Mouse (Mus musculus) lung, embryonic 14.5 days (tissue): ENCODE measurements around the gene Mrpl35. TPM values are rescaled to one million over a fixed set of nuclear protein-coding genes. Genes with fewer than 3 reads are reported as not detected.
A peak's percentile ranks its signal among the peaks of the same experiment; 100 is the strongest.

ENCODE experiments used
- ATAC-seq: fragments of 200-750 bp; cut with Nextera tagmentation; 2 replicates; pipeline ENCODE4 v1.8.0; 2017; ENCODE audit warnings: mild to moderate bottlenecking, moderate TSS enrichment, moderate library complexity; ENCODE audit not compliant: insufficient read depth
- DNase-seq: peaks from one replicate; pipeline ENCODE4 v3.0.0-alpha.2; 2015
- H3K27ac ChIP-seq: fragments of 300-500 bp; sonication (generic); 2 replicates; pipeline ENCODE4 v1.5.1; 2014; ENCODE audit warnings: low read depth, mild to moderate bottlenecking, moderate library complexity
- H3K27me3 ChIP-seq: fragments of 300-500 bp; sonication (generic); 2 replicates; pipeline ENCODE4 v1.6.1; 2014; ENCODE audit warnings: low read length, control low read depth; ENCODE audit not compliant: insufficient read depth
- H3K36me3 ChIP-seq: fragments of 300-500 bp; sonication (generic); 2 replicates; pipeline ENCODE4 v1.6.1; 2014; ENCODE audit warnings: control low read depth; ENCODE audit not compliant: insufficient read depth
- H3K4me1 ChIP-seq: fragments of 300-500 bp; sonication (generic); 2 replicates; pipeline ENCODE4 v1.6.1; 2014; ENCODE audit warnings: antibody characterized with exemption, control low read depth; ENCODE audit not compliant: insufficient read depth
- H3K4me2 ChIP-seq: fragments of 300-500 bp; sonication (generic); 2 replicates; pipeline ENCODE4 v1.6.1; 2014; ENCODE audit warnings: mild to moderate bottlenecking
- H3K4me3 ChIP-seq: fragments of 300-500 bp; sonication (generic); 2 replicates; pipeline ENCODE4 v1.5.1; 2014; ENCODE audit warnings: low read depth, low read length
- H3K9ac ChIP-seq: fragments of 300-500 bp; sonication (generic); 2 replicates; pipeline ENCODE4 v1.6.1; 2014
- H3K9me3 ChIP-seq: fragments of 300-500 bp; sonication (generic); 2 replicates; pipeline ENCODE4 v1.6.1; 2016; ENCODE audit warnings: low read depth, low read length, control low read depth
- CTCF ChIP-seq: IDR thresholded peaks from 2 replicates; pipeline ENCODE4 v1.5.1; 2016; ENCODE audit warnings: antibody characterized with exemption, low read depth
- WGBS: fragments of 180-500 bp; shearing (Covaris S2); extraction: QIAGEN DNeasy Blood & Tissue Kit; methylation state at CpG from one replicate; pipeline ENCODE4 v1.1.7; 2014; 5-methylcytosine and 5-hydroxymethylcytosine counted together
- polyA plus RNA-seq: library from polyadenylated mRNA; unstranded; fragments of >200 nt; fragmentation: Nextera tagmentation; extraction: Ambion mirVana; gene quantifications from 2 replicates; pipeline ENCODE4 v1.2.1, GENCODE M21; 2014

The Mrpl35 gene
- polyA plus RNA-seq, 1 experiment from 2014 or later, result 66.7 TPM

- no peaks in the 10 kb centered on the region for H3K27me3 ChIP-seq
- no peak overlapping the region for H3K27ac ChIP-seq
- WGBS, result 49% methylated on average over 7 of the region's 7 CpGs
- no peaks in the 10 kb centered on the region for H3K9me3 ChIP-seq
- no peak for TF ChIP-seq CTCF
- ATAC-seq (no peak), DNase-seq (no peak)
- no peaks in the 10 kb centered on the region for H3K4me1 ChIP-seq
- H3K9ac ChIP-seq, result no peak overlapping the region
- H3K36me3 ChIP-seq, result no peaks in the 10 kb centered on the region
- no peak overlapping the region for H3K4me2 ChIP-seq
- H3K4me3 ChIP-seq, result no peak overlapping the region
Measured at GRCm38 (mm10) chr6:71801011-71801713, 25.6 kb downstream of the Mrpl35 start.

GRCm38 (mm10) chr6:71799391-71799790 is 27.4 kb downstream of the Mrpl35 start:
- Histone ChIP-seq H3K4me2 (no peak overlapping the region), H3K9ac (no peak overlapping the region), H3K4me1 (no peaks in the 10 kb centered on the region), H3K27ac (no peak overlapping the region), H3K36me3 (no peaks in the 10 kb centered on the region), H3K4me3 (no peak overlapping the region), H3K27me3 (no peaks in the 10 kb centered on the region), H3K9me3 (no peaks in the 10 kb centered on the region)
- ATAC-seq (no peak), DNase-seq (no peak)
- TF ChIP-seq CTCF, result no peak
- WGBS, result 68% methylated on average over 3 of the region's 3 CpGs

- no peaks in the 10 kb centered on the region for H3K9me3 ChIP-seq
- H3K4me3 ChIP-seq, result no peak overlapping the region
- H3K27me3 ChIP-seq, result no peaks in the 10 kb centered on the region
- no peak for ATAC-seq
- no peaks in the 10 kb centered on the region for H3K36me3 ChIP-seq
- no peak for TF ChIP-seq CTCF
- no peak overlapping the region for H3K27ac ChIP-seq
- H3K4me2 ChIP-seq, result no peak overlapping the region
- H3K9ac ChIP-seq, result no peak overlapping the region
- H3K4me1 ChIP-seq, result no peaks in the 10 kb centered on the region
- 70% methylated on average over 6 of the region's 6 CpGs for WGBS
- DNase-seq, result no peak
Measured at GRCm38 (mm10) chr6:71791771-71792170, 35.0 kb downstream of the Mrpl35 start.

- Histone ChIP-seq H3K9me3 (no peaks in the 10 kb centered on the region), H3K27me3 (no peaks in the 10 kb centered on the region), H3K36me3 (no peaks in the 10 kb centered on the region), H3K4me1 (no peaks in the 10 kb centered on the region), H3K4me2 (no peak overlapping the region), H3K4me3 (no peak overlapping the region), H3K27ac (no peak overlapping the region), H3K9ac (no peak overlapping the region)
- no peak for DNase-seq
- TF ChIP-seq CTCF, result no peak
- no peak for ATAC-seq
- WGBS, result 51% methylated on average over 9 of the region's 9 CpGs
Measured at GRCm38 (mm10) chr6:71788348-71788747, 38.4 kb downstream of the Mrpl35 start.

GRCm38 (mm10) chr6:71783165-71783564 is 43.6 kb downstream of the Mrpl35 start:
- TF ChIP-seq CTCF, result no peak
- Histone ChIP-seq H3K4me3 (no peak overlapping the region), H3K27me3 (no peaks in the 10 kb centered on the region), H3K4me2 (no peak overlapping the region), H3K36me3 (no peaks in the 10 kb centered on the region), H3K4me1 (no peaks in the 10 kb centered on the region), H3K27ac (no peak overlapping the region), H3K9ac (no peak overlapping the region), H3K9me3 (no peaks in the 10 kb centered on the region)
- WGBS, result 83% methylated on average over 5 of the region's 5 CpGs
- DNase-seq, result no peak
- no peak for ATAC-seq

GRCm38 (mm10) chr6:71780431-71780830 is 46.3 kb downstream of the Mrpl35 start:
- no peaks in the 10 kb centered on the region for H3K4me1 ChIP-seq
- H3K9ac ChIP-seq, result no peak overlapping the region
- 74% methylated on average over 7 of the region's 7 CpGs for WGBS
- DNase-seq (peak; percentile 28), ATAC-seq (no peak)
- H3K4me2 ChIP-seq, result no peak overlapping the region
- H3K27me3 ChIP-seq, result no peaks in the 10 kb centered on the region
- H3K4me3 ChIP-seq, result no peak overlapping the region
- H3K9me3 ChIP-seq, result no peaks in the 10 kb centered on the region
- H3K36me3 ChIP-seq, result no peaks in the 10 kb centered on the region
- no peak for TF ChIP-seq CTCF
- no peak overlapping the region for H3K27ac ChIP-seq

GRCm38 (mm10) chr6:71779831-71780230 is 46.9 kb downstream of the Mrpl35 start:
- 73% methylated on average over 2 of the region's 2 CpGs for WGBS
- TF ChIP-seq CTCF, result no peak
- no peak overlapping the region for H3K4me2 ChIP-seq
- H3K27ac ChIP-seq, result no peak overlapping the region
- no peak for ATAC-seq
- no peak overlapping the region for H3K4me3 ChIP-seq
- H3K36me3 ChIP-seq, result no peaks in the 10 kb centered on the region
- H3K9ac ChIP-seq, result no peak overlapping the region
- H3K9me3 ChIP-seq, result no peaks in the 10 kb centered on the region
- DNase-seq, result no peak
- no peaks in the 10 kb centered on the region for H3K4me1 ChIP-seq
- H3K27me3 ChIP-seq, result no peaks in the 10 kb centered on the region
